Mouse (Mus musculus) retina, postnatal 7 days (tissue): ENCODE data around the gene Zscan29.

ENCODE experiments used
- DNase-seq: peaks from one replicate; pipeline ENCODE4 v3.0.0-alpha.2; 2012; ENCODE audit warnings: low read depth, low spot score

The Zscan29 gene

DNA sequence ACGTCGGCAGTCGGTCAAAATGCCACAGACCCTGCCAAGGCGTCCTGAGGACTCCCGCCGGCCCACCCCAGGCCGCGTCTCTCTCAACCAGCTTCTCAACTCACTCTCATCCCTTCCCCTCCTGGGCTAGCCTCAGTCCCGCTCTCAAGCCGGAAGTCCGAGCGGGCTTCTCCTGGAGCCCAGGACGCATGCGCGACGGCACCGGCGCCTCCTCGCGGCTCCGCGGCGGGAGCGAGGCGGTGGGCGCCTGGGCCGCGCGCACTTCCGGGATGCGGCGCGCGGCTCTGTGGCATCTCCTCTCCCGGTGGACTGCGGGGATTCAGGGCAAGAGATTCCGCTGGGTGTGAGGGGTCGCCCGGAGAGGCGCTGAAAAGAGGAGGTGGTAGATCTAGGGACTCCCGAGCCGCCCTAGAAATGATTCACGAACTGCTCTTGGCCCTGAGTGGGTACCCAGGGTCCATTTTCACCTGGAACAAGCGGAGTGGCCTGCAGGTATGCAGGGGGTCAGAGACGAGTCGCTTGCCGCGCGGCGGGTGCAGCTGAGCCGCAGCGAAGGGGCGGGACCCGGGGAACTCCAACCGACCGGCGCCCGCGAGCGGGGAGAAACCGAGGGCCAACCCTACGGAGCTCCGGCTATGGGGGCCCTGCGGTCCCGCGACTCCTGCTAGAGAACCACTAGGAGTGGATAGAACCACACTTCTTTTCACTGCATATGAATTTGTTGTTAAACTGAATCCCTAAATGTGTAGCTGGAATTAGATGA, at the start of gene Zscan29:
Zscan29 (minus strand) TSS at position 146 of the 763 bp plus-strand sequence.
- DNase-seq, result peak; percentile 85

GRCm38 (mm10) chr2:121219994-121220393, 49.1 kb upstream of the Zscan29 start:
- DNase-seq, result no peak

GRCm38 (mm10) chr2:121219177-121219576, 48.3 kb upstream of the Zscan29 start:
- DNase-seq, result no peak

GRCm38 (mm10) chr2:121214491-121214890, 43.6 kb upstream of the Zscan29 start:
- no peak for DNase-seq

DNA sequence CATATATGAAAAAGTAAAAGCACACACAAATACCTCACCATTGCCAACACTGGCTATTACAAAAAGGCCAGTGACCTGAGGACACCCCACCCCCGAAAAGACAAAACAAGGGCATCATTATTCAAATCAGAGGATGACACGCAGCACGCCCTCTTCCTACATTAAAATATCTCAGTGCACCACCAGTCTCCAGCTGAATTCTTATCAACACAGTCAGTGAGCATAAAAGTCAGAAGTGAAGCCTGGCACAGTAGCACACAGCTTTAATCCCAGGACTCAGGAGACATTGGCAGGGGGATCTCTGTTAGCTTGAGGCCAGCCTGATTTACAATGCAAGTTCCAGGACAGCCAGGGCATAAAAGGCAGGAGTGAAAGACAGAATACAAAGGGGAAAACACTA, 35.6 kb upstream of the Zscan29 start:
- no peak for DNase-seq

GRCm38 (mm10) chr2:121204276-121204675, 33.4 kb upstream of the Zscan29 start:
- DNase-seq, result no peak

DNA sequence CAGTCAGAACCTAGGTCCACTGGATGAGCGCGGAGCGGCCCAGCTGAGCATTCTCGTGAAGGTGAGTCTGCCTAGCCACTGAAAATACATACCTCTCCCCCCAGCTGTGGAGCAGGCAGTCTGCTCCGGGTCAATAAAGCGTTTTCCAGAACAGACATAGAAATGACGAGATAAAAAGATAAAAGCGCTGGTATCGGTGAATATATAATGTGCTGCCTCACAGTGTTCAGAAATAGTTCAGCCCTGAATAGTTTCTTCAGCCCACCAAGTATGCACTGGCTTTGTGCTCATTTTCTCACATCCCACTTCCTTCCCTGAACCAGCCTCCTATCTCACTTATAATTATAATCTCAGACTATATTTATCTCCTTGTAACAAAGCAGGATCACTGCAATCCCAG, 24.5 kb upstream of the Zscan29 start:
- DNase-seq, result no peak

DNA sequence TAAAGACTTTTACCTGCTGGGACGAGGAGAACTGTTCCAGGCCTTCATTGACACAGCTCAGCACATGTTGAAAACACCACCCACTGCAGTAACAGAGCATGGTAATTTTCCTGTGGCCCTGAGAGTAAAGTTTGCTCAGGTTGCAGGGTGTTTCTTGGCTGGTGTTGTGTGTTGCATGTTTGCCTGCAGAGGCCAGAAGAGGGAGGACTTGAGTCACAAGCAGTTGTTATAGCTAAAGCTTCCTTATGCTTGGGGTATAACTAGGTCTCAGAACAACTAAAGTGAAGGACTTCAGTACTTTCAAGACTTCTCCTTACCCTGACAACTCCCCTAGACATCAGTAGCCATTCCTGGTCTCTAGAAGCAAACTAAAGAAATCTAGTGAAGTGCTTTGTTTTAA, 17.6 kb upstream of the Zscan29 start:
- DNase-seq, result no peak

- no peak for DNase-seq
Measured at GRCm38 (mm10) chr2:121184142-121184541, 13.2 kb upstream of the Zscan29 start.

GRCm38 (mm10) chr2:121183431-121183830, 12.5 kb upstream of the Zscan29 start:
- no peak for DNase-seq

DNA sequence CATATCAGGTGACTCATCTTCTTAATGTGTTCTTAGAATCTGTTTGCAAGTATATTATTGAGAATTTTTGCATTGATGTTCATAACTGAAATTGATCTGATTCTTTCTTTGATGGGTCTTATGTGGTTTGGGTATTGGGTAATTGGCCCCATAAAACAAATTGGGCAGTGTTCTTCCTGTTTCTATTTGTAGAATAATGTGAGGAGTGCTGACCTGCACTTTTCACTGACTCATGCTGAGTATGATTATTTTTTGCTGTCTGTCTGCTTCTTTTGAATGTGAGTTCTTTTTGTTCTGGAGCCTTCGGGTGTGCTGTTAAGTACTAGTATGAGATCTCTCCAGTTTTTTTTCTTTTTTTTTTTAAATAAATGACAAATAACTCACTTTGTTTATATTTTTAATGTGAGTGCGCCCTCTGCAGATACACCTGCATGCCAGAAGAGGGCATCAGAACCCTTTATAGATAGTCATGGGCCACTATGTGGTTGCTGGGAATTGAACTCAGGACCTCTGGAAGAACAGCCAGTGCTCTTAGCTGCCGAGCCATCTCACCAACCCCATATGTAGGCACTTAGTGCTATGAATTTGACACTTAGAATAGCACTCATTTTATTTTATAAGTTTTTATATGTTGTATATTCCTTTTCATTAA, 8.0 kb upstream of the Zscan29 start:
- no peak for DNase-seq

DNA sequence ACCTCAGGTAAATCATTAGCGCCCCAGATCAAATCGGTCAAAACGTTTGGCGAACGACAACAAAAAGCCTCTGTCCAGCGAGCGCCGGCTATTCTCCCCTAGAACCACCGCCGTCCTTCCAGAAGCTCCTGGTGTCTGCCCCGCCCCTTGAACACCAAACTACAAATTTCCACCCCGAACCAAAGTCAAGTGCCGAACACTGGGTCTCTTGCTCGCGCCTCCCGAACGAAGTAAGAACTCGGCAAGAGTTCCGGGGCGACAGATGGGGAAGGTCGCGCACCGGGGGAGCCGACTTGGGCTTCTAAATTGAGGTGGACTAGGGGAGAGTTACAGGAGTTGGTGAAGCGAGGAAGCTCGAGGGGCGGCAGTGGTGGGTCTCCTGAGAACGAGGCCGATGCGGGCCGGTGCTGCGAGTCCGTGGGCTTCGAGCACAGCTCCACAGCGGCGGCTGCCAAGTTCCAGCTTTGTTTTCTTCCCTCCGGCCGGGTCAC, 399 bp downstream of the Zscan29 start, which contains the start of gene Tubgcp4:
Tubgcp4 (plus strand) TSS at position 174 of the 491 bp plus-strand sequence.
- DNase-seq, result no peak

- DNase-seq, result no peak
Measured at GRCm38 (mm10) chr2:121169902-121170301, 1.0 kb downstream of the Zscan29 start.

GRCm38 (mm10) chr2:121169173-121169572, 1.8 kb downstream of the Zscan29 start:
- no peak for DNase-seq

- DNase-seq, result no peak
Measured at GRCm38 (mm10) chr2:121153100-121153499, 17.8 kb downstream of the Zscan29 start.

DNA sequence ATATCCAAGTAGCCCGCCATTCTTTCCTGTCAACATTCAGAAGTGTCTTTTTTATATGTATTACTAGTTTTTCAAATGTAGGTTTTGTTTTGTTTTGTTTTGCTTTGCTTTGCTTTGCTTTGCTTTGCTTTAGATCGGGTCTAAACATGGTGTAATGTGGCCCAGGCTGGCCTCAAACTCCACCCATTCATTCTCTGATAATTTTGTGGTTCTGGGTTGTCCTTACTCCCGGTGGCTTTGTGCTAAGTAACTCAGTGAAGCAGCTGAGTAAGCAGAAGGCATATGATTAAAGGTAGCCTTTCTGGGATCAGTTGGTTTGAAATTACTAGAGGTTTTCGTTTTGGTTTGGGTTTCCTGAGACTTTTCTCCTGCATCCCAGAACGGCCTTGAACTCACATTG, 21.2 kb downstream of the Zscan29 start:
- DNase-seq, result no peak

DNA sequence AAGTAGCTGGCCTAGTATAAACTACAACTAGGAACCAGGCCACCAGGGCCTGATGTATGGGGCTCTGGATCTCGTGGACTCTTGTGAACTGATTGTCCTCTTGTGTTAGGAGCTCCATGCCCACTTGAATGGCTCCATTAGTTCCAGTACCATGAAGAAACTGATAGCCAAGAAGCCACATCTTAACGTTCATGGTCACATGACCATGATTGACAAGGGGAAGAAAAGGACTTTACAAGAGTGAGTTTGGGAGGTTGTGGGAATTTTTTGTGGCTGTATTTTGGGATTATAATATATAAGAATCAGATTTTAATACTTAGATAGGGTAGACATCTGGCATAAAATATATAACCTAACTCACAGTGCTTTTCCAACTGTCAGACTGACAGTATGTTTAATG, 28.5 kb downstream of the Zscan29 start:
- no peak for DNase-seq

GRCm38 (mm10) chr2:121141216-121142035, 29.5 kb downstream of the Zscan29 start:
- DNase-seq, result no peak

- DNase-seq, result peak; percentile 86
Measured at GRCm38 (mm10) chr2:121140018-121140882, 30.7 kb downstream of the Zscan29 start, which contains the start of the genes Adal and Lcmt2. Gene Adal, plus strand, starts transcription at chr2:121140428. Gene Lcmt2, minus strand, starts transcription at chr2:121140653.

GRCm38 (mm10) chr2:121139266-121140017, 31.5 kb downstream of the Zscan29 start:
- DNase-seq, result peak; percentile 20
